Mouse (Mus musculus) neural tube, embryonic 12.5 days (tissue): ENCODE results near the gene Kmt2b. TPM values are rescaled to one million over a fixed set of nuclear protein-coding genes. Genes with fewer than 3 reads are reported as not detected.

Experiments used
- ATAC-seq: fragments of 200-750 bp; cut with Nextera tagmentation; 2 replicates; pipeline ENCODE4 v1.8.0; 2017; ENCODE audit warnings: low read depth, mild to moderate bottlenecking, moderate TSS enrichment, moderate library complexity; ENCODE audit not compliant: low FRiP score
- H3K27ac ChIP-seq: fragments of 300-500 bp; sonication (generic); 2 replicates; pipeline ENCODE4 v1.5.1; 2016
- H3K27me3 ChIP-seq: fragments of 300-500 bp; sonication (generic); replicated peaks from 2 replicates; pipeline ENCODE4 v1.6.1; 2016; ENCODE audit warnings: mild to moderate bottlenecking
- H3K36me3 ChIP-seq: fragments of 300-500 bp; sonication (generic); 2 replicates; pipeline ENCODE4 v1.6.1; 2016; ENCODE audit warnings: mild to moderate bottlenecking
- H3K4me1 ChIP-seq: fragments of 300-500 bp; sonication (generic); 2 replicates; pipeline ENCODE4 v1.6.1; 2016
- H3K4me2 ChIP-seq: fragments of 300-500 bp; sonication (generic); replicated peaks from 2 replicates; pipeline ENCODE4 v1.6.1; 2016; ENCODE audit warnings: mild to moderate bottlenecking
- H3K4me3 ChIP-seq: fragments of 300-500 bp; sonication (generic); 2 replicates; pipeline ENCODE4 v1.5.1; 2016
- H3K9ac ChIP-seq: fragments of 300-500 bp; sonication (generic); 2 replicates; pipeline ENCODE4 v1.6.1; 2016; ENCODE audit warnings: mild to moderate bottlenecking
- H3K9me3 ChIP-seq: fragments of 300-500 bp; sonication (generic); 2 replicates; pipeline ENCODE4 v1.6.1; 2016; ENCODE audit warnings: mild to moderate bottlenecking
- WGBS: fragments of 180-500 bp; shearing (Covaris S2); methylation state at CpG from one replicate; pipeline ENCODE4 v1.1.7; 2016; 5-methylcytosine and 5-hydroxymethylcytosine counted together
- polyA plus RNA-seq: library from polyadenylated mRNA; unstranded; fragments of >200 nt; fragmentation: Nextera tagmentation; extraction: Ambion mirVana; gene quantifications from 2 replicates; pipeline ENCODE4 v1.2.1, GENCODE M21; 2016

The Kmt2b gene
- polyA plus RNA-seq, 1 experiment from 2014 or later = 12.2 TPM

GRCm38 (mm10) chr7:30560296-30560695 is 28.2 kb downstream of the Kmt2b start:
- peak overlapping the region; percentile 97 for H3K4me2 ChIP-seq
- WGBS = 70% methylated on average over 2 of the region's 2 CpGs
- H3K36me3 ChIP-seq = peaks cover 27% of the 10 kb centered on the region
- H3K27ac ChIP-seq = no peak overlapping the region
- H3K9me3 ChIP-seq = no peaks in the 10 kb centered on the region
- H3K27me3 ChIP-seq = no peaks in the 10 kb centered on the region
- no peak for ATAC-seq
- peaks cover 29% of the 10 kb centered on the region for H3K4me1 ChIP-seq
- no peak overlapping the region for H3K4me3 ChIP-seq
- no peak overlapping the region for H3K9ac ChIP-seq

GRCm38 (mm10) chr7:30559443-30559954 is 29.0 kb downstream of the Kmt2b start, which contains the start of gene Lin37:
Gene Lin37, minus strand, starts transcription at chr7:30559838.
- H3K9me3 ChIP-seq = no peaks in the 10 kb centered on the region
- H3K4me1 ChIP-seq = peaks cover 28% of the 10 kb centered on the region
- peak within 1 kb of the TSS; percentile 97 for H3K4me2 ChIP-seq
- peak; percentile 77 for ATAC-seq
- no peaks in the 10 kb centered on the region for H3K27me3 ChIP-seq
- peaks cover 29% of the 10 kb centered on the region for H3K36me3 ChIP-seq
- under 1% methylated on average over 20 of the region's 20 CpGs for WGBS
- H3K9ac ChIP-seq = peak within 1 kb of the TSS; percentile 70
- no peak within 1 kb of the TSS for H3K27ac ChIP-seq
- H3K4me3 ChIP-seq = peak within 1 kb of the TSS; percentile 57

GRCm38 (mm10) chr7:30558656-30559442 is 29.7 kb downstream of the Kmt2b start:
- H3K4me1 ChIP-seq = peaks cover 23% of the 10 kb centered on the region
- peaks cover 29% of the 10 kb centered on the region for H3K36me3 ChIP-seq
- H3K4me3 ChIP-seq = peak overlapping the region; percentile 57
- no peak for ATAC-seq
- peak overlapping the region; percentile 70 for H3K9ac ChIP-seq
- H3K27ac ChIP-seq = no peak overlapping the region
- peak overlapping the region; percentile 97 for H3K4me2 ChIP-seq
- 18% methylated on average over 12 of the region's 12 CpGs for WGBS
- no peaks in the 10 kb centered on the region for H3K27me3 ChIP-seq
- H3K9me3 ChIP-seq = no peaks in the 10 kb centered on the region

- peaks cover 28% of the 10 kb centered on the region for H3K4me1 ChIP-seq
- no peak for ATAC-seq
- no peak overlapping the region for H3K27ac ChIP-seq
- H3K4me3 ChIP-seq = no peak overlapping the region
- peak overlapping the region; percentile 97 for H3K4me2 ChIP-seq
- no peaks in the 10 kb centered on the region for H3K27me3 ChIP-seq
- H3K36me3 ChIP-seq = peaks cover 29% of the 10 kb centered on the region
- H3K9me3 ChIP-seq = no peaks in the 10 kb centered on the region
- WGBS = 89% methylated on average over 13 of the region's 13 CpGs
- H3K9ac ChIP-seq = peak overlapping the region; percentile 70
Measured at GRCm38 (mm10) chr7:30557901-30558514, 30.5 kb downstream of the Kmt2b start.

- no peak overlapping the region for H3K4me3 ChIP-seq
- no peak for ATAC-seq
- peaks cover 28% of the 10 kb centered on the region for H3K4me1 ChIP-seq
- 91% methylated on average over 18 of the region's 18 CpGs for WGBS
- H3K27ac ChIP-seq = no peak overlapping the region
- no peaks in the 10 kb centered on the region for H3K27me3 ChIP-seq
- no peak overlapping the region for H3K4me2 ChIP-seq
- peaks cover 29% of the 10 kb centered on the region for H3K36me3 ChIP-seq
- H3K9me3 ChIP-seq = no peaks in the 10 kb centered on the region
- H3K9ac ChIP-seq = no peak overlapping the region
Measured at GRCm38 (mm10) chr7:30556894-30557536, 31.5 kb downstream of the Kmt2b start.

- H3K9me3 ChIP-seq = no peaks in the 10 kb centered on the region
- peaks cover 27% of the 10 kb centered on the region for H3K4me1 ChIP-seq
- 87% methylated on average over 22 of the region's 22 CpGs for WGBS
- peak overlapping the region; percentile 88 for H3K4me2 ChIP-seq
- H3K9ac ChIP-seq = peak overlapping the region; percentile 57; the same call in 1 of the 2 replicates
- no peak overlapping the region for H3K27ac ChIP-seq
- peaks cover 29% of the 10 kb centered on the region for H3K36me3 ChIP-seq
- H3K27me3 ChIP-seq = no peaks in the 10 kb centered on the region
- peak overlapping the region; percentile 62; the same call in 1 of the 2 replicates for H3K4me3 ChIP-seq
- ATAC-seq = no peak
Measured at GRCm38 (mm10) chr7:30553810-30554584, 34.5 kb downstream of the Kmt2b start.

GRCm38 (mm10) chr7:30553021-30553589 is 35.4 kb downstream of the Kmt2b start:
- Histone ChIP-seq H3K4me2 (peak overlapping the region; percentile 88), H3K9me3 (no peaks in the 10 kb centered on the region), H3K4me3 (peak overlapping the region; percentile 62), H3K36me3 (peaks cover 31% of the 10 kb centered on the region), H3K4me1 (peaks cover 18% of the 10 kb centered on the region), H3K27ac (peak overlapping the region; percentile 12; the same call in 1 of the 2 replicates), H3K9ac (peak overlapping the region; percentile 57), H3K27me3 (no peaks in the 10 kb centered on the region)
- 6% methylated on average over 23 of the region's 23 CpGs for WGBS
- no peak for ATAC-seq

GRCm38 (mm10) chr7:30552102-30553020 is 36.2 kb downstream of the Kmt2b start, which contains the start of the genes Hspb6 and Proser3:
Gene Hspb6, plus strand, starts transcription at chr7:30552178.
Gene Proser3, minus strand, starts transcription at chr7:30552299.
- Histone ChIP-seq H3K4me1 (peaks cover 15% of the 10 kb centered on the region), H3K27ac (peak within 1 kb of the TSS; percentile 62; the same call in 1 of the 2 replicates), H3K4me3 (peak within 1 kb of the TSS; percentile 62), H3K27me3 (no peaks in the 10 kb centered on the region), H3K36me3 (peaks cover 29% of the 10 kb centered on the region), H3K4me2 (peak within 1 kb of the TSS; percentile 88), H3K9ac (peak within 1 kb of the TSS; percentile 57), H3K9me3 (no peaks in the 10 kb centered on the region)
- WGBS = 2% methylated on average over 44 of the region's 44 CpGs
- peak; percentile 97 for ATAC-seq

GRCm38 (mm10) chr7:30551445-30552101 is 37.0 kb downstream of the Kmt2b start:
- Histone ChIP-seq H3K27me3 (no peaks in the 10 kb centered on the region), H3K27ac (peak overlapping the region; percentile 62; the same call in 1 of the 2 replicates), H3K36me3 (peaks cover 22% of the 10 kb centered on the region), H3K4me2 (peak overlapping the region; percentile 88), H3K9me3 (no peaks in the 10 kb centered on the region), H3K4me3 (peak overlapping the region; percentile 62), H3K4me1 (peaks cover 15% of the 10 kb centered on the region), H3K9ac (peak overlapping the region; percentile 57)
- ATAC-seq = peak; percentile 73
- 4% methylated on average over 10 of the region's 10 CpGs for WGBS

GRCm38 (mm10) chr7:30550603-30551002 is 37.9 kb downstream of the Kmt2b start:
- Histone ChIP-seq H3K9me3 (no peaks in the 10 kb centered on the region), H3K36me3 (peaks cover 23% of the 10 kb centered on the region), H3K27me3 (no peaks in the 10 kb centered on the region), H3K27ac (no peak overlapping the region), H3K4me3 (no peak overlapping the region), H3K9ac (no peak overlapping the region), H3K4me2 (no peak overlapping the region), H3K4me1 (peaks cover 15% of the 10 kb centered on the region)
- 100% methylated on average over 1 of the region's 1 CpGs for WGBS
- ATAC-seq = no peak
